Mouse (Mus musculus) heart, adult 8-10 months (tissue): Measurements from ENCODE around the gene Atg3. TPM values are rescaled to one million over a fixed set of nuclear protein-coding genes. Genes with fewer than 3 reads are reported as not detected.

Source experiments
- DNase-seq: peaks from one replicate; pipeline ENCODE4 v3.0.0; 2022; ENCODE audit warnings: low spot score
- total RNA-seq, 4 experiments: library from RNA; stranded (reverse); gene quantifications; 2 replicates each; pipeline ENCODE4 v1.2.4; 2022

Atg3 gene
- total RNA-seq, result 10 to 100 TPM; 21.6 to 24.2 (median 22.4) TPM

DNA sequence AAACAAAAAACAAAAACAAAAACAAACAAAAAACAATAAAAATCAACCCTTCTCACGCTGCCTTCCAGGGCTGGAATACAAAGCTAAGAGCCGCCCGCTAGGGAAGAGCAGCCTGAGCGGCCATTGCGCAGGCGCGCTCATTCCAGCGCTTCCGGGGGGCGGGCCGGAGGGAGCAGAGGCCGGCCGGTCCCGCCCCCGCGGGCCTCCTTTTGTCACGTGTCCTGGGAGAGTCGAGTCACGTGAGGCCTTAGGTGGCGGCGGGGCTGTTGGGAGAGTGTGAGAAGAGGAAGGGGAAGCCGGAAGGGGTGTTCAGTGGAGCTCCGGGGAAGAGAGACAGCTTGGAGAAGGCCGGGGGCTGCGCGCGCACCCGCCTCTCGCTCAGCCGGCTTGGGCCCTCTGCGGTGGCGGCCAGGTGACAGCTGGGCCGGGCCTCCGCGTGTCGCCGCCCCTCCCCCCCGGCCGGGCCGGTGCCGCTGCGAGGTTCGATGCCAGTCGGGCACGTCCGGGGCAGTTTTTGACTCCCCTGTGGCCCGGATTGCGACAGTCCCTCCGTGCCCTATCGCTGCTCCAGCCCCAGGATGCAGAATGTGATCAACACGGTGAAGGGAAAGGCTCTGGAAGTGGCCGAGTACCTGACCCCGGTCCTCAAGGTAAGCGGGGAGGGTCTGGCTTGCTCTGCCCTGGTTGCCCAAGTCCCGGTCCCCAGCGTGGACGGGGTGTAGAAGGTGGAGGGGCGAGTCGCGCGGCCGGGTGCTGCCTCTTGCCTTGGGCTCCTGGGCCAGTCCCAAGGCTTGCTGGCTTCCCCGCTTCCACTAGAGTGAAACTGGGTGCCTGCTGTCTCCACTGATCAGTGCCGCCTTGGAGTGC is at the start of gene Atg3, which contains the start of gene Slc35a5:
Gene Atg3, plus strand, starts transcription at position 264 of the 867 bp plus-strand sequence.
Gene Slc35a5, minus strand, starts transcription at position 185 of the 867 bp plus-strand sequence.
- peak; percentile 94 for DNase-seq

DNA sequence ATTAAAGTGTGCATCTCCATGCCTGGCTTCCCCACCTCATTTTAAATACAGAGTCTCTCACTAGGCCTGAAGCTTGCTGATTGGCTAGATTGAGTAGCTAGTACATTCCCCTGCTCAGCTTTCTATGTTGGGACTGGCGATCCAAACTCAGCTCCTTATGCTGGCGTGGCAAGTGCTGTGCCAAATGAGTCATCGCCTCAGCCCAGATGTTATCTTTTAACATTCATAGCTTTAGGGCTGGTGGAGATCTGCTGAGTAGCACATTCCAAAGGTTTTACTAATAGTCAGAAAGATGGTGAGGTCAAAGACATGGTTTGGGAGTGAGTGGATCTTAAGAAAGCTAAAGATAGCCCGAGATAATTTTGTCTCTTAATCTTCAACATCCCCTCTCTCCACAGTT is 48.1 kb upstream of the Atg3 start:
- DNase-seq, result peak; percentile 61

DNA sequence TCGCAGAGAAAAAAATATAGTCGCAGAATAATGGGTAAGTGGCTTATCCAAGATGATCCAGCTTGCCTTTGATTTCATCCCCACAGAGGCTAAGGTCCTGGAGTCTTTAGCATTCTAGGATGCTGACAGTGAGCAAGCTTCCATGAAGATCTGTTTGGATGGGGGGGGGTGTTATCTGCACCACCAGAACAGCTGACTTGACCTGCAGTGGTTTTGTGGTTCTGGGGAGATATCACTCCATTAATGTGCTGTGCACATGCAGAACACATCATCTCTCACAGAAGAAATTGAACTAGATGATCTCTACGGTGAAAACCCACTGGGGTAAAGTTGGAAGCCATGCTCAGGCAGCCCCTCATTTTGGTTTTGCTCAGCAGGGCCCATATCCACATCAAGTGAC is 41.4 kb upstream of the Atg3 start:
- no peak for DNase-seq

DNA sequence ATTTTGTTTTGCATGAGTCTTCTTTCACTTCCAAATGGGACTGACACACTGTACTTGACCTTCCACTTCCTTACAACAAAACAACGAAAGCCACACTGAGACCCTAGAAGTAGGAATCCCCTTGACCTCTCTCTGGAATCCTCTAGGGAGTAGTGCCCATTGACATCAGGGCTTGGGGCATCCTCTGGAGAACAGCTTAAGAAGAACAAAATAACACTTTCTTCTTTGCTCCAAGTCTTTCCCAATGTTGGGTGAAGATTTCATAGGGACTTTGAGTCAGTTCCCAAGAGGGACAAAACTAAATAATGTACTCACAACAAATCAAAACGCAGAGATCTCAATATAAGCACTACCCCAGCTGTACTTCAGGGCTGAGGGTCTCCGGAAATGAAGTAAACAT is 39.8 kb upstream of the Atg3 start:
- DNase-seq, result no peak

DNA sequence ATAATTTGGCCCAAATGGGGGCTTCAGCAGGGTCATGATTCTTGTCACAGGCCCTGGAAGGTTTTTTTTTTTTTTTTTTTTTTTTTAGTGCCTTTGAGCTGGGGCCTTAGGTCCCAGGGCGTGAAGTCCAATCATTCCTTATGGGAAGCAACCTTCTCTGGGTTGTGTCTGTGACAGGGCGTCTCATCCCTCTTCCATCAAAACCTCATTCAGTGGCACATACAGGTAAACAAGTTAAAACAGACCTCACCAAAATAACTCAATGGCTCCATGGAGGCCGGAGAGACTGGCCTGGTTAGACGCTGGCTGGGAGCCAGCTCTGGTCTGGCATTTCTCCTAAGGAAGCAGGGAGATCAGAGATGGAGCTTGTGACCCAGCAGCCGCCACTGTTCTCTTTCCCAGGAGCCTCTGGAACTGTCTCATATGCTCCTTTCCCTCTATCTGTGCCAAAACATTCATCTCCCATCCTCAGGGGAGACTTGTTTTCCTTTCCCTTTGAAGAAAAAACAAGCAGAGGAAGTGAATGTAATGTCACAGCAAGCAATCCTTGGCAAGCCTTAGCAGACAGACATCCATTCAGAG is 37.6 kb upstream of the Atg3 start:
- DNase-seq, result peak; percentile 66

DNA sequence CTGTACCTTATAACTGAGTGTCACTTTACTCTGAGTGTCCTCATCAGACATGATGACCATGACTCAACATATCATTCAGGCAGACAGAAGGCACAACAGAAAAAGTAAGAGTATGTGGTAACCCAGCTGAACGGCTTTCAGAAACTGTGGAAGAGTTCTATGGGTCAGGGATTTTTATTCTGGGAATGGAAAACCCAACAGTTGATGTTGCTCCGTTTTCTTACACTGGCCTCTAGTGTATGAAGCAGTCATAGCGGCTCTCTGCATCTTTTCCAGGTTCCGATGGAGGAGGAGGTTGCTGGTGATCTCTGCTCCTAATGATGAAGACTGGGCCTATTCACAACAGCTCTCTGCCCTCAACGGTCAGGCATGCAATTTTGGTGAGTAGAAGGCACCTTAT is 36.0 kb upstream of the Atg3 start:
- DNase-seq, result peak; percentile 40

DNA sequence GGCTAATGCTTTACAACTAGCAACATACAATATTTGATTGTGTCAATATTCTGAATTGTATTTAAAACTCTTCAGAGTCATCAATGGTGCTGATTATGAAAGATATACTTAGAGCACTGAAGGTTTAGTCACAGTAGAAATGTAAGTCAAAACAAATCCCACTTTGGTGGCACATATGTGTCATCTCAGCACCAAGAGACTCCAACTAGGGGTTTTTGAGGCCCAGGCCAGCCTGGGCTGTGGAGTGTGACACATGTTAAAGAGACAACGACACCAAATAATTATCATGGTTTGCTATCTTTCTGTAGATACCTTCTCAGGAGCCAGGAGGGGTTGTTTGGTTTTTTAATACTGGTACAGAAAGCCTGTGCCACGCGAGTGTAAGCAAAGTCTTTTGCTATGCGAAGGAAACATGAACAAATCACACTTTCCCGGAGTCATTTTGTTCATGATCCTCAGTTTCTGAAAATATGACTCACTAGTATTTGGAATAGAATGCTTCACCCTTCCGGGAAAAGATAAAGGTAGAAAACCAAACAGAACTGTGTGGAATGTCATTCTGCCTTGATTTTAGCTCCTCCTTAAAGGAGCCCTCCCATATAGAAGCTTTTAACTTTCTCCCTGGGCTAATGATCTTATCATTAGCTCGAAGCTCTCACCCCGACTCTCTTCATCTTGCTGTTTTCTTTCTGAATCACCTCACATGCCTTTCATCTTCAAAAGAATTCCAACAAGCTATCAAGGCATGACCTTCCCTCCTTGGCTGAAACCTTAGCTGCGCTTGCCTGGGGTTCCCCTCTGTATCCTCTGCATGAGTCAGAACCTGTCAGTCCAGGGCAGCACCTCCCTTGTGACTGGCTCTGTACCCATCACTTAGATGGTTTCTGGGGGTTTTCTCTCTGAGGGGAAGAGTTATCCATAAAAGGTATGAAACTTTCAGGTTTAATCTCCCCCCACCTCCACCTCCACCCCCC is 34.1 kb upstream of the Atg3 start:
- no peak for DNase-seq

DNA sequence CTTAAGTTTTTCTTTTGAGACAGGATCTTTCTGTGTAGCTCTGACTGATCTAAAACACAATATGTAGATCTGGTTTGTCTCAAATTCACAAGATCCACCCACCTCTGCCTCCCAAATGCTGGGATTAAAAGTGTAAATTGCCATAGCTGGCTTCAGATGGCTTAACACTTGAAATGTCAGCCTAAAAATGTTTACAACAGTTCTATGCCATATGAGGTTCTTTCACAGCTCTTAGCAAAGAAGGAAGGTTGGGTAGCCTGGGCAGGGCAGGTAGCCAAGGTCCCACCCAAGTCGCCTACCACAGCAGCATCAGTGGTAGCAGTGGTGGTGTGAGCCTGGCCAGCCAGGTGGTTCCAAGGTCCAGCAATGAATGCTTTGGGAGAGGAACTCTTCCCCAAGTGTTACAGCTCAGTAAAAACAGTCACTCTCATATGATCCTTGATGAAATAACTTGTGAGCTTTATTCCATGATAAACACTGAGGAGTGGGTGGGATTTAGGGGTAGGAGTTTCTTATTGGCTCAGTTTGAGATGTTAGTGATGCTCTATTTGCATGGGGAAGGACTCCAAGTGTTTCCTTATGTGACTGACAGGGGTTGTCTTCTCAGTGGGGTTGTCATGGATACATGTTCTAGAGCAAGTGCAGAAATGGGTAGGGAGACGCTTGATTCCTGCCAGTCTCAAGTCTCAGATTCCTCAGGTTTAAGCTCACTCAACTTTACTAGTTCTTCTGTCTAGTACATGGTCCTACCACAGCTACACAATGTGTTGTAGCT is 30.5 kb upstream of the Atg3 start:
- DNase-seq, result no peak

DNA sequence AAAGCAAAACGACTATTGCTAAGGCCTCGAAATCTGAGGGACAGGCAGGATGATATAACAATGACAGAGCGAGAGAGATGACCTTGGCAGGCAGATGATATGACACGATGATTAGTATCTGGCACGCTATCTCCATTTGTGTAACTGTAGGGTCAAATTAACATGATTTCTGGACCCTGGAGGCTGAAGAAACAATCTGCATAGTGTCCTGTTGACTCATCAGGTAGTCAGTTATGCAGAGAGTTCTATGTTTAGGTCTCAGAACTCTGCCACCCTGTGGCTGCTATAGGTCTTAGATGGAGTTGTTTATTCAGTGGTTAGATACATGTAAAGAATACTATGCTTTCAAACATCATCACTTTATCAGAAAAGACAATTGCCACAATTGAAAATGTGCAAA is 16.9 kb upstream of the Atg3 start:
- DNase-seq, result no peak

DNA sequence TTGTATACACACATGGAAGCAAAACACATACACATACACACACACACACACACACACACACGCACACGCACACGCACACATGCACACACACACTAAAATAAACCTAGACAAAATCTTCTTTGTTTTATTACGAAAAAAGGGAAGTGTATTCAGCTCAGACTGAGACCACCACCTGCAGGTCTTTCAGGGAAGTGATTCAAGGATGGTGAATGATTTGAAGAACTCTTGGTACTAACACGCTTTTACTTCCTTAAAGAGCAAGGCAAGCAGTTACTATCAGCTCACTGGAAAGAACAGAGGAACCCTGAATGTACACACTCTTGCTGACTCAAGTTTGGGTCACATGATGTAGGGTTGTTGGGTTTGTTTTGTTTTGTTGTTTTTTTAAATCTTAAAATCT is 16.0 kb upstream of the Atg3 start:
- no peak for DNase-seq

DNA sequence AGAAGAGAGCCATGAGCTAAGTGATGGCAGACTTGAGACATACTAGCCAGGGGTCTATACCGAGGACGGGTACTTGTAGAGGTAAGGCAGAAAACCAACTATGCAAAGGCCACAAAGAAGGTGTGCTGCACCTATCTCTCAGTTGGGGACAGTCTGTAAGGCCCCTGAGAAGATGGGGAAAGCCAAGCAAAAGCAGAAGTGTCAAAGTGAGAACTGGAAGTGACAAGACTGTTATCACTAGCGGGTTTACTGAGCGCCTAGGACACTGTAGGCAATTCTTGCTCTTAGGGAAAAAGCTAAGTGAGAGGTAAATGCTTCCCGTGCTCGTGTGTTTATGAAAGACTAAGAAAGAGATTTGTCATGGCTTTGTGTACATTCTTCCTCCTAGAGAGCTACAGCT is 13.5 kb upstream of the Atg3 start:
- no peak for DNase-seq

DNA sequence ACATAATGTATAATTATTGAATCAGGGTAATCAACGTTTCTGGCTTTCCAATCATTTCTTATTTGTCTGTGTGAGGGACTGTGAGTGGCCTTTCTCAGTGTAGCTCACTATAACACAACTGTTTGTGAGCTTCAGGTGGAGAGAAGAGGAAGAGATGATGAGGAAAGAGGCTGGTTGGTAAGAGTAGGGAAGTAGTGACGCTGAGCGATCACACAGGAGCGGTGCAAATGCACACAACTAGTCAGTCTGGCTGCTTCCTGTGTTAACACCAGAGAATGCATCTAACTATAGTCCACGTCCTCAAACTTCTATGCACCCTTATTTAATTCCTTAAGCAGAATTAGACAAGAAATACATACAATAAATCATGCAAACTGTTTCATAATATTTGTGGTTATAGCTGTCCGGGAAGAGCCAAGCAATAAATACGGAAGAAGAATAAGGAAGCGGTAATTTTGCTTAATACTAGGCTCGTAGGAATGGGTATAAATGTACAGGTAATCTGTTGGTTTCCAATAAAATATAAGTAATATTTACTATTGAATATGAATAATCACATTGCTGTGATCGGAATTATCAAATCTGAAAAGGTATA is 10.0 kb upstream of the Atg3 start:
- no peak for DNase-seq

DNA sequence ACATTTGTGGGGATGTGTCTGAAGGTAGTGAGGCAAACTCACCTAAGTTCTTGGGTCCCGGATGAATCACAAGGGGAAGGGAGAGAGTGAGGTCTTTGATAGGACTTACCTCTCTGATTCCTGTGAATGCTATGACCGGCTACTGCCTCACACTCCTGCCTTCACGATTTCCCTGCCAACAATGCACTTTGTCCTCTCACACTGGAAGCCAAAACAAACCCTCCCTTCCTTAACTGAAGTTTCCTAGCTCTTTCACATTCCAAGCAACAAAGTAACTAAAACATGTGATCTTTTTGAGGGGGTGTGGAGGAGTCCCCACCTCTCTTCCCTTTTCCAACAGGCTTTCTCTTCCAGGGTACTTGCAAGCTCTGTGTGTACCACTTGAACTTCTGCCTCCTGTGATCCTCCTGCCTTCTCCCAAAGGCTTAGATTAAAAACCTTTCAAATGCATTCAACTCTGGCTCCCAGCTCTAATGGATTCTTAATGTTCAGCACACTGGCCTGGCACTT is 3.8 kb upstream of the Atg3 start:
- DNase-seq, result no peak

DNA sequence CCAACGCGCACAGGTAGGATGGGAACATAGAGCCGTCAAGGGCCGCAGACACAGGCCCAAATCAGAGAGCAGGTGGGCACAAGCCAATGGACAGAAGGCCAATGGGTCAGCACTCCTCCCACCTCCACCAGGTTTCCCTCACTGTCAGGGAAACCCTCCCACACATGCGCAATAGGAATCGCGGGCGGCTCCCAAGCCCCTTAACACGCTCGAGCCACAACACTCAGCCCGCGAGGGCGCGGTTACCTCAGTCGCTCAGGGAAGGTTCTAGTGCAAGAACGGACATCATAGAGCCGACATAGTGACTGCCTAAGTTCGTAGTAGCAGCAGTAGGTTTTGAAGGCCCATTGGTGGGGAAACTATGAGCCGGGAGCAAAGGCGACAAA is 456 bp upstream of the Atg3 start:
- peak; percentile 63 for DNase-seq

DNA sequence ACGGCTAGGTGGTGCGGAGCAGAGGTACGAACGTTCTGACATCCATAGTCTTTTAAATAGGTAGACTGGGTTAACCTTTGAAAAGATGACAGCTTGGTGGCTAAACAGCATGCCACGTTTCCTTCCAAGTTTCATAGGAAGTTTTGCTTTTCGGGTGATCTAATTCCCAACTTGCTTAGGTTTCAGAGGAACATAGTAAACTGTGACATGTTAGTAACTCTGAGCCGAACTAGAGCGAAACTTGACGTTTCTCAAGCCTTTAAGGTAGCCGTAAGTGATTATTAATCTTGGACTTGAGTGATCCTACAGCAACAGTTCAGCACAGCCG is 768 bp downstream of the Atg3 start:
- DNase-seq, result no peak

DNA sequence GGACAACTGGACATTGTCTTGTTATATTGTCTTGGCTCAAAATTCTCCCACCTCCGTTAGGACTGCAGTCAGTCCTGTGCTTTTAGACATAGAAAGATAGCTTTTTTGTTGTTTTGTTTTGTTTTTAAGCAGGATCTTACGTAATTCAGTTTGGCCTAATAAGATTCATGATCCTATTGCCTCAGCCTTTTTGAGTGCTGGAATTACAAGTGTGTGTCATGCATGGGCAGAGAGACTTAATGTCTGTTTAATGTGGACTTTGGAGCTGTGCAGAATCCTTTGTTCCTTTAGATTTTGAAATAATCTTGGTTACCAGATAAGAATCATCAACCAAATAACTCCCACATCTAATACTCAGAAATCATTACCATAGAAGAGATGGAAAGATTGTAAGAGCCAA is 20.0 kb downstream of the Atg3 start:
- DNase-seq, result no peak

DNA sequence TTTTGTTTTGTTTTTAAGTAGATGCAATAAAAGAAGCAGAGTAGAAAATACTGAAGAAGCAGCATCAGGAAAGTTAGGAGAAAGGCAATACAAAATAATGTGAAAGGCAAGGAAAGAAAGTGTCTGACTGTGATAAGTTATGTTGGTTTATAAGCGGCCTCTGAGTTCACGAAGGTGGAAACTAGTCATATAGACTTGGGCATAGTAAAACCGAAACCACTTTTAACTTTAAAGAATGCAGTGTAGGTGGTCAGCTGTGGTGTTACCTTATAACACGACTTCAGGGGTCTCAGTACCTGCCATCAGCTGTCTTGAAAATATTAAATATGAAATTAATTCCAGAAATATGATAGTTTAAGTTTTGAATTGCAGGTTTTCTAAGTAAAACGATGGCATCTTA is 23.2 kb downstream of the Atg3 start:
- no peak for DNase-seq

DNA sequence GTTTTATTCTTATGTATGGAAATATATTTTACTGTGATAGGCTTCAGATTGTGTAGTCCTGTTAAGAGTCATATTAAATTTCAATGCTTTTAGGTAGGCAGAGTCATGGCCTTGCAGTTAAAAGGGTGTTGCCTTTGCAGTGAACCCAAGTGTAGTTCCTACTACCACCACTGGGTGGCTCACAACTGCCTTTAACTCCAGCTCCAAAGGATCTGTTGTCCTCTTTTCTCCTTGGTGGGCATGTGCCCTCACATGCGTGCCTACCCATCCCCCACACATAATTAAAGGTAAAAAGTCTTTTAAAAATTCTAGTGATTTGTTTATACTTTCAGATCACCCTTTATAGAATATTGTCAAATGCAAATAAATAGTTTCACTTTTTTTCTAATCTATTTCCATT is 34.0 kb downstream of the Atg3 start:
- DNase-seq, result peak; percentile 71

DNA sequence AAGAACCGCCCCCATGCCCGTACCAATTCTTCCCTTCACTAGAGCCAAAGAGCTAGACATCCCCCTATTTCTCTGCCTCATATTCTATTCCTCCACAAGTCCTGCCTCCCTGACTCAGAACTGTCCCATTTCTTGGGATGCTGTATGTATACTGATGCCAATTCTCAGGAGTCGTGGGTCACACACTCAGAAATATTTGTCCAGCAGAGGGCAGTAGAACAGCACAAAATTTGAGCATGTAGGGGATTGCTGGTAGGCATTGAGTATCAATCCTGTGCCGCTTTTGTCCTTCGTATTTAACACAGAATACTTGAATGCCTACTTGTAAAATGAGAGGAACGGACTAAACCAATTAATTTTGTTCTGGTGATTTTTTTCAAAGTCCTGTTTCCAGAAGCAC is 38.2 kb downstream of the Atg3 start:
- DNase-seq, result peak; percentile 84

DNA sequence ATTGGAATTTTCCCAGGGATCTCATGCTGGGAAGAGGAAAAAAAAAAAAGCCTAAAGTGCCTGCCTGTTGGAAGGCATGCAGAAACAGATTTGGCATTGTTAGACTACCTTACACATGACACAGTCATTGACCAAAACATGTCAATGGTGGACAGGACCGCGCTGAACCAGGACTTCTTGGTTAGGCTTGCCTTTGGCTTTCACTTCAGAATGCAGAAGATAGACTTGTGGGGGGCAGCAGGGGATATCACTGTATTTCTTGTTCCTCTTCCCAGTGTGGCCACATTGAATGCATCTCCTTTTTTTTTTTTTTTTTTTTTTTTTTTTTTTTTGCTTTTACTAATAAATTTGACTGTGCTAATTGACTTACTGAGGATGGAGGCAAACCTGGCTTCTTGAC is 42.8 kb downstream of the Atg3 start:
- no peak for DNase-seq

DNA sequence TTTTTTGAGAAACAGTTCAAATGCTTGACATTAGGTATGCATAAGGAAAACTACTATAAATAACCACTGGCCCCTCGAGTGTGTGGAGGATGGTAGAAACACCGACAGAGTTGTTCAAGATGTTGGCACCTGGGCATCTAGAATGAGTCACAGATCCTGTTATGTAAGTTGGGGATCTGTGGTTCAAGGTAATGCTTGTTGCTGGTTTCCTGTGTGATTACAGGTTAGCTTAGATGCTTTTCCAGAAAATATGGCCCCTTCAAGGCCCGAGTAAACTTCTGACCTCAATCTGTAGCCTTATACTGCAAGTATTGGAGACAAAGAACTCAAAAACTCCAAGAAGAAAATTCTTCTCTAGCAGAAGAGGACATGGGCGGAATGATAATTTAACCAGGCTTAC is 45.9 kb downstream of the Atg3 start:
- DNase-seq, result no peak
